Mouse (Mus musculus): ENCODE measurements around the gene Gm26566. TPM values are rescaled to one million over a fixed set of nuclear protein-coding genes. Genes with fewer than 3 reads are reported as not detected.

Gene Gm26566
- total RNA-seq, 1 experiment: 3.7 TPM

- Histone ChIP-seq H3K4me3 (ENCODE audit: insufficient read depth in 1 of 2, low read depth in 1 of 2, low read length in 2 of 2, poor library complexity in 1 of 2, severe bottlenecking in 1 of 2) (no peak overlapping the region), H3K9ac (ENCODE audit: insufficient read depth, low read depth, low read length, poor library complexity, severe bottlenecking) (no peak overlapping the region), H3K36me3 (ENCODE audit: control insufficient read depth, insufficient read depth, low read length, poor library complexity, severe bottlenecking) (no peaks in the 10 kb centered on the region), H3K9me3 (ENCODE audit: control insufficient read depth, insufficient read depth, low read depth, low read length) (no peaks in the 10 kb centered on the region), H3K4me1 (ENCODE audit: control insufficient read depth in 2 of 2, insufficient read depth in 2 of 2, low read length in 2 of 2, poor library complexity in 1 of 2) (0 out of 4 replicates have a peak, but pooled peaks cover 0 to 4% of the 10 kb centered on the region in 2 experiments), H3K27ac (ENCODE audit: insufficient read depth, low read depth, low read length, poor library complexity, severe bottlenecking) (no peak overlapping the region)
- in situ Hi-C loops (cut with MboI; ENCODE audit: low sequenced_read_pairs in 2 of 2, unreplicated experiment in 2 of 2): no loop called here
- DNase-seq (ENCODE audit: low read depth, low spot score): no peak
- TF ChIP-seq ZC3H11A (IDR thresholded peaks at IDR 0.05; ENCODE audit: borderline replicate concordance, low read depth, low read length): no peak
- no peak for TF ChIP-seq HCFC1 (IDR thresholded peaks at IDR 0.05; ENCODE audit: borderline replicate concordance, insufficient read depth, low read length)
- TF ChIP-seq MAFK (IDR thresholded peaks at IDR 0.05; ENCODE audit: insufficient read depth, low read depth, low read length): no peak
- no peak for TF ChIP-seq ZNF384 (IDR thresholded peaks at IDR 0.05; ENCODE audit: low read depth, low read length)
- TF ChIP-seq CHD2 (IDR thresholded peaks at IDR 0.05; ENCODE audit: low read depth, low read length): no peak
Measured at GRCm38 (mm10) chr4:88705924-88706323, 15.7 kb upstream of the Gm26566 start.

DNA sequence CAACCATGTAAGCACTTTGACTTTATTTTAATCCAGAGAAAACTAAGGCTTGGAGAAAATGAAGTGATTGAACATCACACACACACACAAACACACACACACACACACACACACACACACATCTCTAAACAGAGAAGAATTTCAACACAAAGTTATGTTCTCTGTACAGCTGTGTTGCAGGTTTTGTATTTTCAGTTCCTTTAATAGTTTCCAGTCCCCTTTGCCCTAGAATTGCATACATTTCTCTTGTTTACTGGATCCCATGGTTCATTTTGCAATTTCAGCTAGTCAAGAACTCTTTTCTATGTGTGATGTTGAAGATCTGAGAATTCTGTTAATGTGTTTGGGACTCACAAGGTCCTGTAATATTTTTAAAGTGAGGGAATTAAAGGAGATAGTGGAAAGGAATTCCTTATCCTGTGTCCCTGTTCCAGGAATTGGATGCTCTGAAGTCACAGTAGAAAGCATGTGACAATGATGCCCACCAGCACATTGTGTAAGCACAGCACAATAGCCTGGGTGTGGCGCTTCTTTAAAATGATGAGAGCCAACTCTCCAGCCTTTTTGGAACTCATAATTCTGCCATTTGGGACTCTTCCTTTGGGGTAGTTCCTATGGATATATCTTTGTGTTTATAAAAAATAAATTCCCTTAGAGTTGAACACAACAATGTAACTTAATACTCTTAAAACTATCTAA is 14.3 kb upstream of the Gm26566 start:
- H3K27ac ChIP-seq (ENCODE audit: insufficient read depth, low read depth, low read length, poor library complexity, severe bottlenecking): no peak overlapping the region
- in situ Hi-C loops (cut with MboI; ENCODE audit: low sequenced_read_pairs in 2 of 2, unreplicated experiment in 2 of 2): no loop called here

GRCm38 (mm10) chr4:88714281-88714680 is 7.3 kb upstream of the Gm26566 start:
- no peaks in the 10 kb centered on the region; the same call in 1 of the 2 replicates for H3K36me3 ChIP-seq (ENCODE audit: control insufficient read depth, insufficient read depth, low read length, poor library complexity, severe bottlenecking)
- no peak for DNase-seq (ENCODE audit: low read depth, low spot score)
- in situ Hi-C loops (cut with MboI; ENCODE audit: low sequenced_read_pairs in 2 of 2, unreplicated experiment in 2 of 2): no loop called here
- H3K9me3 ChIP-seq (ENCODE audit: control insufficient read depth, insufficient read depth, low read depth, low read length): no peaks in the 10 kb centered on the region
- TF ChIP-seq CHD2 (IDR thresholded peaks at IDR 0.05; ENCODE audit: low read depth, low read length): no peak
- no peak for TF ChIP-seq HCFC1 (IDR thresholded peaks at IDR 0.05; ENCODE audit: borderline replicate concordance, insufficient read depth, low read length)
- no peak for TF ChIP-seq ZNF384 (IDR thresholded peaks at IDR 0.05; ENCODE audit: low read depth, low read length)
- no peak for TF ChIP-seq ZC3H11A (IDR thresholded peaks at IDR 0.05; ENCODE audit: borderline replicate concordance, low read depth, low read length)
- TF ChIP-seq MAFK (IDR thresholded peaks at IDR 0.05; ENCODE audit: insufficient read depth, low read depth, low read length): no peak
- H3K4me1 ChIP-seq (ENCODE audit: control insufficient read depth in 2 of 2, insufficient read depth in 2 of 2, low read length in 2 of 2, poor library complexity in 1 of 2): no peaks in the 10 kb centered on the region
- H3K9ac ChIP-seq (ENCODE audit: insufficient read depth, low read depth, low read length, poor library complexity, severe bottlenecking): no peak overlapping the region
- H3K27ac ChIP-seq (ENCODE audit: insufficient read depth, low read depth, low read length, poor library complexity, severe bottlenecking): no peak overlapping the region
- H3K4me3 ChIP-seq (ENCODE audit: insufficient read depth in 1 of 2, low read depth in 1 of 2, low read length in 2 of 2, poor library complexity in 1 of 2, severe bottlenecking in 1 of 2): no peak overlapping the region

More for the DNA sequence above, 14.3 kb upstream of the Gm26566 start:
- DNase-seq (ENCODE audit: low read depth, low spot score): no peak
- Histone ChIP-seq H3K9me3 (ENCODE audit: control insufficient read depth, insufficient read depth, low read depth, low read length) (no peaks in the 10 kb centered on the region), H3K9ac (ENCODE audit: insufficient read depth, low read depth, low read length, poor library complexity, severe bottlenecking) (no peak overlapping the region), H3K4me3 (ENCODE audit: insufficient read depth in 1 of 2, low read depth in 1 of 2, low read length in 2 of 2, poor library complexity in 1 of 2, severe bottlenecking in 1 of 2) (no peak overlapping the region), H3K4me1 (ENCODE audit: control insufficient read depth in 2 of 2, insufficient read depth in 2 of 2, low read length in 2 of 2, poor library complexity in 1 of 2) (0 out of 4 replicates have a peak, but pooled peaks cover 0 to 4% of the 10 kb centered on the region in 2 experiments), H3K36me3 (ENCODE audit: control insufficient read depth, insufficient read depth, low read length, poor library complexity, severe bottlenecking) (no peaks in the 10 kb centered on the region)
- no peak for TF ChIP-seq CHD2 (IDR thresholded peaks at IDR 0.05; ENCODE audit: low read depth, low read length)
- TF ChIP-seq MAFK (IDR thresholded peaks at IDR 0.05; ENCODE audit: insufficient read depth, low read depth, low read length): no peak
- TF ChIP-seq HCFC1 (IDR thresholded peaks at IDR 0.05; ENCODE audit: borderline replicate concordance, insufficient read depth, low read length): no peak
- TF ChIP-seq ZNF384 (IDR thresholded peaks at IDR 0.05; ENCODE audit: low read depth, low read length): no peak
- TF ChIP-seq ZC3H11A (IDR thresholded peaks at IDR 0.05; ENCODE audit: borderline replicate concordance, low read depth, low read length): no peak

- peaks cover 1% of the 10 kb centered on the region; the same call in 1 of the 2 replicates for H3K36me3 ChIP-seq (ENCODE audit: control insufficient read depth, insufficient read depth, low read length, poor library complexity, severe bottlenecking)
- no peak overlapping the region for H3K27ac ChIP-seq (ENCODE audit: insufficient read depth, low read depth, low read length, poor library complexity, severe bottlenecking)
- no peak for DNase-seq (ENCODE audit: low read depth, low spot score)
- H3K9me3 ChIP-seq (ENCODE audit: control insufficient read depth, insufficient read depth, low read depth, low read length): no peaks in the 10 kb centered on the region
- H3K4me3 ChIP-seq (ENCODE audit: insufficient read depth in 1 of 2, low read depth in 1 of 2, low read length in 2 of 2, poor library complexity in 1 of 2, severe bottlenecking in 1 of 2): no peak overlapping the region
- H3K9ac ChIP-seq (ENCODE audit: insufficient read depth, low read depth, low read length, poor library complexity, severe bottlenecking): no peak overlapping the region
- in situ Hi-C loops (cut with MboI; ENCODE audit: low sequenced_read_pairs in 2 of 2, unreplicated experiment in 2 of 2): no loop called here
- TF ChIP-seq MAFK (IDR thresholded peaks at IDR 0.05; ENCODE audit: insufficient read depth, low read depth, low read length): no peak
- TF ChIP-seq CHD2 (IDR thresholded peaks at IDR 0.05; ENCODE audit: low read depth, low read length): no peak
- TF ChIP-seq ZNF384 (IDR thresholded peaks at IDR 0.05; ENCODE audit: low read depth, low read length): no peak
- TF ChIP-seq HCFC1 (IDR thresholded peaks at IDR 0.05; ENCODE audit: borderline replicate concordance, insufficient read depth, low read length): no peak
- TF ChIP-seq ZC3H11A (IDR thresholded peaks at IDR 0.05; ENCODE audit: borderline replicate concordance, low read depth, low read length): no peak
- no peaks in the 10 kb centered on the region for H3K4me1 ChIP-seq (ENCODE audit: control insufficient read depth in 2 of 2, insufficient read depth in 2 of 2, low read length in 2 of 2, poor library complexity in 1 of 2)
Measured at GRCm38 (mm10) chr4:88715059-88715458, 6.5 kb upstream of the Gm26566 start.
